Mouse (Mus musculus) kidney, postnatal 36 days (tissue): ENCODE measurements around the gene Usp7.

Experiments used
- DNase-seq, 2 experiments: peaks; one replicate each; pipeline ENCODE4 v3.0.0; 2021 to 2022; ENCODE audit warnings: mixed read lengths in 2 of 2

Gene Usp7

GRCm38 (mm10) chr16:8670041-8671035 lies 121.8 kb downstream of the Usp7 start:
- no peak for DNase-seq

GRCm38 (mm10) chr16:8669432-8669831 lies 122.7 kb downstream of the Usp7 start:
- peak in 1 of 2 experiments; percentile 43 for DNase-seq

GRCm38 (mm10) chr16:8668386-8668785 lies 123.7 kb downstream of the Usp7 start:
- DNase-seq: no peak

GRCm38 (mm10) chr16:8667814-8668213 lies 124.3 kb downstream of the Usp7 start:
- DNase-seq: no peak

GRCm38 (mm10) chr16:8667261-8667660 lies 124.8 kb downstream of the Usp7 start:
- peak; percentile 41 to 54 for DNase-seq

GRCm38 (mm10) chr16:8666452-8666851 lies 125.7 kb downstream of the Usp7 start:
- DNase-seq: peak; percentile 71 to 84

GRCm38 (mm10) chr16:8665367-8665766 lies 126.7 kb downstream of the Usp7 start:
- DNase-seq: no peak

GRCm38 (mm10) chr16:8663606-8664539 lies 128.2 kb downstream of the Usp7 start:
- peak; percentile 74 to 79 for DNase-seq

- peak; percentile 50 to 58 for DNase-seq
Measured at GRCm38 (mm10) chr16:8663022-8663421, 129.1 kb downstream of the Usp7 start.

GRCm38 (mm10) chr16:8658764-8659163 lies 133.3 kb downstream of the Usp7 start:
- DNase-seq: peak; percentile 64 to 81

GRCm38 (mm10) chr16:8658349-8658748 lies 133.8 kb downstream of the Usp7 start:
- no peak for DNase-seq

- no peak for DNase-seq
Measured at GRCm38 (mm10) chr16:8656256-8656655, 135.9 kb downstream of the Usp7 start.

GRCm38 (mm10) chr16:8655599-8655998 lies 136.5 kb downstream of the Usp7 start:
- DNase-seq: no peak

- no peak for DNase-seq
Measured at GRCm38 (mm10) chr16:8655108-8655507, 137.0 kb downstream of the Usp7 start.

- DNase-seq: no peak
Measured at GRCm38 (mm10) chr16:8650007-8650406, 142.1 kb downstream of the Usp7 start.

- DNase-seq: no peak
Measured at GRCm38 (mm10) chr16:8645546-8645945, 146.6 kb downstream of the Usp7 start.

GRCm38 (mm10) chr16:8643855-8644254 lies 148.3 kb downstream of the Usp7 start:
- peak; percentile 67 to 76 for DNase-seq
